Mouse (Mus musculus): ENCODE measurements around the gene Add2. TPM values are rescaled to one million over a fixed set of nuclear protein-coding genes. Genes with fewer than 3 reads are reported as not detected.
A peak's percentile ranks its signal among the peaks of the same experiment; 100 is the strongest.
"Not testable (repeated sequence)": the region's sequence is repeated elsewhere in the genome, so short reads cannot be mapped to it uniquely, and the experiment has no call there.

The Add2 gene
- polyA plus RNA-seq (2014; fragmentation: Nextera tagmentation; extraction: Ambion mirVana), result 5.9 and 6.4 TPM in 2 replicates

DNA sequence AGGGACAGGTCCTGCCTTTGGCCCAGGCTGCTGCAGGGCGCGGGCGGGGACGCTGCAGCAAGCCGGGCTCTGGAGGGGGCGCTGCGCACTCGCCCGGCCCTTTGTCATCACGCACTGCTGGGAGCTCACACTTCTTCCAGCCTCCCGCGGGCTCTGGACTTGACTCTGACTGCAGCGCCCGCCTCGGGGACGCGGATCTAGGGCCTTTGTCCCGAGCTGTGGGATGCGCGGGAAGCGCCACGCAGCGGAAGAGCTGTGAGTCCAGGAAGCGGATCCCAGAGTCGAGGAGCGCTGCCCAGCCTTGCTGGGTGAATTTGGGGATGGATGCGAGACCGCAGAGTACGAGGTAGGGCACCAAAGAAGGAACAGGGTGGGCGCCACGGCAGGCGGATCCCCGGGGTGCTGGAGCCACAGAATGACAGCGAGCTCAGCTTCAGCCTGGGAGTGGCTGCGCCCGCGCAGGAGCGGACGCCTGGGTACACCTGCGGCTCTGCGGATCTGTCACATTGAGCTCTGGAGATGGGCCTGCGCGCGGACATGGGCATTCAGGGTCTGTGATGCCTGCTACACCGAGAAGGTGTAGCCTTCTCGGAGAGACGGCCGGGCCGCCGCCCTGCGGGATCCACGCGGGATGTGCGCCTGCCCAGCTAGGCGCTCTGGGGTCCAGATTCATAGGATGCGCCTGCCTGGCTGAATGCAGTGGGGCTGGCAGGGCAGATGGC lies at the start of gene Add2:
Add2 (plus strand) TSS at position 81 of the 722 bp plus-strand sequence.
- ATAC-seq (ENCODE audit: insufficient number of reproducible peaks, low FRiP score, low TSS enrichment, low read depth), result 0 out of 2 replicates have a peak, but pooled peaks have one; percentile 65
- Histone ChIP-seq H3K4me1 (ENCODE audit: control insufficient read depth, insufficient read depth, low read length) (peaks cover 3% of the 10 kb centered on the region; the same call in 1 of the 2 replicates), H3K4me2 (ENCODE audit: low read depth, severe bottlenecking) (peak within 1 kb of the TSS; percentile 97), H3K9me3 (ENCODE audit: control insufficient read depth, low read length) (no peaks in the 10 kb centered on the region), H3K27ac (replicated peaks; ENCODE audit: low read depth, low read length) (no peak within 1 kb of the TSS), H3K4me3 (ENCODE audit: low read depth, low read length) (peak within 1 kb of the TSS; percentile 59), H3K36me3 (ENCODE audit: control insufficient read depth, insufficient read depth, low read length) (no peaks in the 10 kb centered on the region), H3K27me3 (ENCODE audit: control insufficient read depth, insufficient read depth, low read length) (peaks cover 25% of the 10 kb centered on the region), H3K9ac (ENCODE audit: low read length) (peak within 1 kb of the TSS; percentile 76)
- DNase-seq (ENCODE audit: low spot score), result peak; percentile 68
- WGBS, result under 1% methylated on average over 55 of the region's 56 CpGs

DNA sequence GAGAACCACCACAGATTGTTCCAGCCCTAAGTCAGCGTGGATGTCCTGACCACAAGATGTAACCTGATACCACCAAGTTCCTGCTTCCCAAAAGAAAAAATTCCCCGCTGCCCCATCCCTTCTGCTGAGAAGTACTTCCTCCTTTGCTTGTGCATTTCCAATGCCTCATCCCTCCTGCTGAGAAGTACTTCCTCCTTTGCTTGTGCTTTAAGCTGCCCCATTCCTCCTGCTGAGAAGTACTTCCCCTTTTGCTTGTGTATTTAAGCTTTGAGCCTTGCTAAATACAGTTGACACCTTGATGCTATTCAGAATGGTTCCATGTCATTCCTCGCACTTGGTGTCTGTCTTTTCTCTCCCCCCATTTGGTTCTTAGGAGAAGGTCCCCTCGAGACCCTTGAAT lies 49.7 kb upstream of the Add2 start:
- 80% methylated on average over 4 of the region's 4 CpGs for WGBS

DNA sequence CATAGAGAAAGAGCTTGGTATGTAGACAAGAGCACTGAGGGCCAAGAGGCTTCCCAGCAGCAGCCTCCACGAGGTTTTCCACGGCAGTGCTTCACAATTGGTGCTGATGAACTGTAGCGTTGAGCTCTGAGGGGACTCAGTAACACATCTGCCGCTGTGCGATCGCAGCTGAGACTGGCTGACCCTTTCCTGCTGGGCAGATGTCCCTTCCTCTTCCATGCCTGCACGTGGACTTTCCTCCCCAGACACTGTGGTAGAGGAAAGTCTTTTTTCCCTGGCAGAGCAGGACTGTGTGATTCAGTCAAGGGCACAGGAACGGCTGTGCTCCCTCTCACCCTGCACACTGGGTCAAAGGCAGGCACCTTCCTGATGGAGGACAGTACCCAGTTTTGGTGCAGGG lies 44.1 kb upstream of the Add2 start:
- Histone ChIP-seq H3K27me3 (ENCODE audit: control insufficient read depth, insufficient read depth, low read length) (no peaks in the 10 kb centered on the region), H3K27ac (replicated peaks; ENCODE audit: low read depth, low read length) (no peak overlapping the region), H3K9me3 (ENCODE audit: control insufficient read depth, low read length) (no peaks in the 10 kb centered on the region), H3K36me3 (ENCODE audit: control insufficient read depth, insufficient read depth, low read length) (no peaks in the 10 kb centered on the region), H3K4me3 (ENCODE audit: low read depth, low read length) (no peak overlapping the region), H3K9ac (ENCODE audit: low read length) (no peak overlapping the region), H3K4me1 (ENCODE audit: control insufficient read depth, insufficient read depth, low read length) (no peaks in the 10 kb centered on the region), H3K4me2 (ENCODE audit: low read depth, severe bottlenecking) (no peak overlapping the region)
- 81% methylated on average over 8 of the region's 8 CpGs for WGBS
- no peak for ATAC-seq (ENCODE audit: insufficient number of reproducible peaks, low FRiP score, low TSS enrichment, low read depth)
- no peak for DNase-seq (ENCODE audit: low spot score)

More for the DNA sequence above, 49.7 kb upstream of the Add2 start:
- ATAC-seq (ENCODE audit: insufficient number of reproducible peaks, low FRiP score, low TSS enrichment, low read depth); H3K36me3 ChIP-seq (ENCODE audit: control insufficient read depth, insufficient read depth, low read length); H3K4me2 ChIP-seq (ENCODE audit: low read depth, severe bottlenecking); DNase-seq (ENCODE audit: low spot score); H3K9me3 ChIP-seq (ENCODE audit: control insufficient read depth, low read length); H3K4me3 ChIP-seq (ENCODE audit: low read depth, low read length); H3K27me3 ChIP-seq (ENCODE audit: control insufficient read depth, insufficient read depth, low read length); H3K4me1 ChIP-seq (ENCODE audit: control insufficient read depth, insufficient read depth, low read length); H3K9ac ChIP-seq (ENCODE audit: low read length); H3K27ac ChIP-seq (replicated peaks; ENCODE audit: low read depth, low read length): not testable (repeated sequence)

DNA sequence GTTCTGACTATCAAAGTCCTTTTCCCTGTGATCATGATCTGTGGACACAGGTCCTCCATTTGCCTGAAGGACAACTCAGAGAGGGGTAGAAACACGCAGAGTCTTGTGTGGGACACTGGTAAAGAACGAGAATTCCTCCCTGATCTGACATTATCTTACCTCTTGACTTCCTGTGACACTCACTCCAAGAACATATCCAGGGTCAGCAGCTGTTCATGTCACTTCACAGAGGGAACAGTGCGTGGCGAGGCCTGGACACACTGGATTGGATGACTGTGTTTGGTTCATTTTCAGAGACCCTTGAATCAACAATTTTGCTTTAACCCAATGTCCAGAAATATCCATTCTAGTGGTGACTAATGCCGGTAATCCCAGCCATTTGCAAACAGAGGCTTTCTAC lies 38.9 kb upstream of the Add2 start:
- H3K4me3 ChIP-seq (ENCODE audit: low read depth, low read length); H3K9ac ChIP-seq (ENCODE audit: low read length); H3K27ac ChIP-seq (replicated peaks; ENCODE audit: low read depth, low read length); H3K9me3 ChIP-seq (ENCODE audit: control insufficient read depth, low read length); DNase-seq (ENCODE audit: low spot score); H3K4me1 ChIP-seq (ENCODE audit: control insufficient read depth, insufficient read depth, low read length); H3K4me2 ChIP-seq (ENCODE audit: low read depth, severe bottlenecking); H3K36me3 ChIP-seq (ENCODE audit: control insufficient read depth, insufficient read depth, low read length); H3K27me3 ChIP-seq (ENCODE audit: control insufficient read depth, insufficient read depth, low read length); ATAC-seq (ENCODE audit: insufficient number of reproducible peaks, low FRiP score, low TSS enrichment, low read depth): not testable (repeated sequence)
- WGBS, result 93% methylated on average over 5 of the region's 5 CpGs

DNA sequence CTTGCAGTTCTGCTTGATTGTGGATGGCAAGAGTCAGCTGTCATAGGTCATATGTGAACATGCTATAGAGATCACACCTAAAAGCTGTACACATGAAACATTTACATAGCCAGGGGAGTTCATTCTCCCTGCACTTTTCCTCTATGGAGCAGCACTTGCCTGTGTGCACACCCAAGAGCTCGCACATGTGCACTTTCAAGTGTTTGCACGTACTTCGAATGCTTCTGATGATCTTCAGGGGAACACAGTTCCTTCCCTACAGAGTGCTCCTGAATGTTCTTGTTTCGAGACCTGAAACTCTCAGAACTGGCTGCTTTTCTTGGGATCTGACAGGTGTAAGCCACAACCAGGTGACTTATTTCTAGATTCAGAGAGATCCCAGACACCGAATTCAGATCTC lies 37.7 kb upstream of the Add2 start:
- H3K9me3 ChIP-seq (ENCODE audit: control insufficient read depth, low read length); DNase-seq (ENCODE audit: low spot score); H3K4me2 ChIP-seq (ENCODE audit: low read depth, severe bottlenecking); H3K4me3 ChIP-seq (ENCODE audit: low read depth, low read length); H3K27me3 ChIP-seq (ENCODE audit: control insufficient read depth, insufficient read depth, low read length); H3K9ac ChIP-seq (ENCODE audit: low read length); H3K4me1 ChIP-seq (ENCODE audit: control insufficient read depth, insufficient read depth, low read length); ATAC-seq (ENCODE audit: insufficient number of reproducible peaks, low FRiP score, low TSS enrichment, low read depth); H3K36me3 ChIP-seq (ENCODE audit: control insufficient read depth, insufficient read depth, low read length); H3K27ac ChIP-seq (replicated peaks; ENCODE audit: low read depth, low read length): not testable (repeated sequence)
- 84% methylated on average over 5 of the region's 5 CpGs for WGBS

DNA sequence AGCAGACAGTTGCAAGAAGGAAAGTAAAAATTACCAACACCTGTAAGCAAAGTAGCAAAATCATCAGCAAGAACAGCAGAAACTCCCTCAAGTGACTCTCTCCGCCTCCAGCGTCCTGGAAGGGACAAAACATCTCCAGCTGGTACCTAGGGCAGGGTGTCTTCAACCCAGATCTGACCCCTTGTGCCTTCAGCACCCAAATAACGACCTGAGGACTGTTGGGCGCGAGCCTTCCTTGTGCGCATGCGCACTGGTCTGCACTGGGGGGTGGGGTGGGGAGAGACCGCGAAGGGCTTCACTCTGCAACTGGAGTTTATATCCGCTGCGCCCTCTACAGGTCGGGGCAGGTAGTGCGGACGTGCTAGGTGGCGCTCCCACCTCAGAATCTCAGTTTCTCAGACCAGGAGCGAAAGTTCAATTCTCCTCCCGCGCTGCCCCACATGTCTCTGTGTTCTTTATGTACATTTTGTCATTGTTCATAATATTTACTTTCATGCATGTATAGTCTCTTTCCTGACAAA lies 25.0 kb upstream of the Add2 start:
- no peaks in the 10 kb centered on the region for H3K36me3 ChIP-seq (ENCODE audit: control insufficient read depth, insufficient read depth, low read length)
- WGBS, result 70% methylated on average over 18 of the region's 18 CpGs
- no peak overlapping the region for H3K4me2 ChIP-seq (ENCODE audit: low read depth, severe bottlenecking)
- no peak overlapping the region for H3K4me3 ChIP-seq (ENCODE audit: low read depth, low read length)
- H3K9me3 ChIP-seq (ENCODE audit: control insufficient read depth, low read length), result no peaks in the 10 kb centered on the region
- no peak overlapping the region for H3K27ac ChIP-seq (replicated peaks; ENCODE audit: low read depth, low read length)
- no peak overlapping the region for H3K9ac ChIP-seq (ENCODE audit: low read length)
- H3K27me3 ChIP-seq (ENCODE audit: control insufficient read depth, insufficient read depth, low read length), result no peaks in the 10 kb centered on the region
- no peaks in the 10 kb centered on the region for H3K4me1 ChIP-seq (ENCODE audit: control insufficient read depth, insufficient read depth, low read length)
- ATAC-seq (ENCODE audit: insufficient number of reproducible peaks, low FRiP score, low TSS enrichment, low read depth) (no peak), DNase-seq (ENCODE audit: low spot score) (no peak)

DNA sequence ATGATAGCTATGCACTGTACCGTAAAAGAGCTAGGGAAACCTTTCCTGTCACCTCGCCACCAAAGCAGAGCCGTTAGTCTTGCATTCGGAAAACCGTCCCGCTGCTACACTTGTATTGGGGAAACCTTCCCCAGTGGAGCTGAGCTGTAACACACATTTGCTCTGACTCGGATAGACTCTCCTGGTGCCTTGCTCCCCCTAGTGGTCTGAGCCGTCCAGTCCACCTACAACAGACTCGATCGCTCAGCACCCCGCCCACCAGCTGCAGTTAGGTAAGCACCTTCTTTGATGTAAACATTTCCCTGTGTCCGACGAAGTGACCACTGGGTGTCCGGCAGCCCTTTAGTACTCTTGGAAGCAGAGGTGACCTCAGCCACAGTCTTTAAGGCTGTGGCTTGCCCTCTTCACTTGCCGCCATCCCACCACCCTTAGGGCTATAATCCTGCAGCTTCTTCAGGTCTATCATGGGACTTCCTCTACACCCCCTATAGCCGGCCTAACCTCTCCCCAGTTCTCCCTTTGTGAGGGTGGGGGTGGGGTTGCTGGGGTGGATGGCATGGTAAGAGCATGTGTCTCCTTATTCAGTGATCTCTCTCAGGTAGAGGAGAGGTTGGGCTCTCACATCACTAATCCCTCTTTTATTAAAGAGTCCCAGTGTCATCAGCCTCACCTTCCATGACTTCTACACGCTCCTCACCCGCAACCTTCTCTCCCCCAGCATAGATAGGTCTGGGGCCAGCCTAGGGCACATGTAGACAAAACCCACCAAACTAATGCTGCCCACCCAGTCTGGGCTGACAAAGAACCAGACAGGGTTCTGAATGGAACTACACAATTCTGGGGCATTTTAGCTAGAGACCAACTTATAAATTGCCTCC lies 24.0 kb upstream of the Add2 start:
- Histone ChIP-seq H3K36me3 (ENCODE audit: control insufficient read depth, insufficient read depth, low read length) (no peaks in the 10 kb centered on the region), H3K4me3 (ENCODE audit: low read depth, low read length) (no peak overlapping the region), H3K27ac (replicated peaks; ENCODE audit: low read depth, low read length) (no peak overlapping the region), H3K4me1 (ENCODE audit: control insufficient read depth, insufficient read depth, low read length) (no peaks in the 10 kb centered on the region), H3K9me3 (ENCODE audit: control insufficient read depth, low read length) (no peaks in the 10 kb centered on the region), H3K4me2 (ENCODE audit: low read depth, severe bottlenecking) (peak overlapping the region; percentile 25; the same call in 1 of the 2 replicates), H3K9ac (ENCODE audit: low read length) (no peak overlapping the region), H3K27me3 (ENCODE audit: control insufficient read depth, insufficient read depth, low read length) (no peaks in the 10 kb centered on the region)
- ATAC-seq (ENCODE audit: insufficient number of reproducible peaks, low FRiP score, low TSS enrichment, low read depth) (peak; percentile 79; the same call in 1 of the 2 replicates), DNase-seq (ENCODE audit: low spot score) (peak; percentile 93)
- WGBS, result 14% methylated on average over 18 of the region's 18 CpGs

DNA sequence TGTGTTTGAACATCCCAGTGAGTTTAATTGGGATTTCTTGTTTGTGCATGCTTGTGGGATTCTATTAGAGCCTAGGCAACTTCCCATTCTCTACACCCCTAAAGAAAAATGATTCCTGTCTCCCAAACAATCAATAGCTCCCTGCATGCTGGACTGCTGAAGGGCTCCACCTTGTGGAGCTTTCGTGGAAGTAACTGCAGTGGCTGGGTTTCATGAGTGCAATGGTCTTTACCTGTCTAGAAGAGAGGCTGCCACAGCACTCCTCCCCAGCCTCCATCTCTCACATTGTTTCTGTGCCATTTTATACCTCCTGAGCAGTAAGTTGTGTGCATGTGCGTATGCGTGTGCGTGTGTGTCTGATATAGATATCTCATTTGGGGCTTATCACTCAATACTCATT lies 18.5 kb upstream of the Add2 start:
- H3K27me3 ChIP-seq (ENCODE audit: control insufficient read depth, insufficient read depth, low read length), result no peaks in the 10 kb centered on the region
- no peak overlapping the region for H3K27ac ChIP-seq (replicated peaks; ENCODE audit: low read depth, low read length)
- DNase-seq (ENCODE audit: low spot score) (peak; percentile 70), ATAC-seq (ENCODE audit: insufficient number of reproducible peaks, low FRiP score, low TSS enrichment, low read depth) (no peak)
- no peaks in the 10 kb centered on the region for H3K36me3 ChIP-seq (ENCODE audit: control insufficient read depth, insufficient read depth, low read length)
- 39% methylated on average over 4 of the region's 4 CpGs for WGBS
- H3K4me2 ChIP-seq (ENCODE audit: low read depth, severe bottlenecking), result no peak overlapping the region
- H3K4me1 ChIP-seq (ENCODE audit: control insufficient read depth, insufficient read depth, low read length), result no peaks in the 10 kb centered on the region
- no peak overlapping the region for H3K9ac ChIP-seq (ENCODE audit: low read length)
- no peak overlapping the region for H3K4me3 ChIP-seq (ENCODE audit: low read depth, low read length)
- H3K9me3 ChIP-seq (ENCODE audit: control insufficient read depth, low read length), result no peaks in the 10 kb centered on the region
